Mouse (Mus musculus): ENCODE data around the gene 1110017D15Rik. TPM values are rescaled to one million over a fixed set of nuclear protein-coding genes. Genes with fewer than 3 reads are reported as not detected.

1110017D15Rik gene
- polyA plus RNA-seq (2015; fragmentation: Nextera tagmentation; extraction: Ambion mirVana): 8.3 and 8.5 TPM in 2 replicates

- H3K27me3 ChIP-seq: 0 out of 2 replicates have a peak, but pooled peaks cover 3% of the 10 kb centered on the region
- peaks cover 16% of the 10 kb centered on the region for H3K4me1 ChIP-seq (replicated peaks)
- H3K4me2 ChIP-seq (replicated peaks): no peak within 1 kb of the TSS
- H3K27ac ChIP-seq: no peak within 1 kb of the TSS
- H3K36me3 ChIP-seq: peaks cover 34% of the 10 kb centered on the region
- ATAC-seq: no peak
- 94% methylated on average over 2 of the region's 2 CpGs for WGBS
- no peak within 1 kb of the TSS for H3K9ac ChIP-seq (replicated peaks)
- H3K9me3 ChIP-seq: no peaks in the 10 kb centered on the region
- H3K4me3 ChIP-seq (replicated peaks): no peak within 1 kb of the TSS
Measured at GRCm38 (mm10) chr4:41517233-41517632, at the start of gene 1110017D15Rik. Gene 1110017D15Rik, minus strand, starts transcription at chr4:41517333.

DNA sequence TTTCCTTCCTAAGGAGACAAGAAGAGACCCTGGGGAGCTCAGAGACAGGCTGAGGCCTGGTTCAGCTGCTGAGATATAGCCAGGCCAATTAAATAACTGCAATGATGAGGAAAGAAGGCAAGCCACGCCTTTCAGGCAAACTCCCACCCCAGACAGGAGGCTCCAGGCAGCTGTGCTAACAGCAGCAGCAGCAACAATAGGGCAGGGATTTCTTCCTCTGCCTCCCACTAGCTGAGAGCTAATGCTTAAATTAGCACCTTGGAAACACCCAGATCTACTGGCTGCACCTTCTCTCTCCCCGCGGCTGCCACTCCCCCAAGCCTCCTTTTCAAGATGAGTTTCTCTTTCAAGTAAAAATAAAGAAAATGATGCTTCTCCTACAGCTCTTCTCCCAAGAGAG, 49.0 kb upstream of the 1110017D15Rik start:
- Histone ChIP-seq H3K9ac (replicated peaks) (peak overlapping the region; percentile 42; the same call in 1 of the 2 replicates), H3K4me3 (replicated peaks) (0 out of 2 replicates have a peak overlapping the region, but pooled peaks have one; percentile 4), H3K4me2 (replicated peaks) (peak overlapping the region; percentile 22), H3K27ac (0 out of 2 replicates have a peak overlapping the region, but pooled peaks have one; percentile 1), H3K4me1 (replicated peaks) (peaks cover 43% of the 10 kb centered on the region), H3K27me3 (peaks cover 4% of the 10 kb centered on the region; the same call in 1 of the 2 replicates), H3K9me3 (no peaks in the 10 kb centered on the region), H3K36me3 (peaks cover 11% of the 10 kb centered on the region; the same call in 1 of the 2 replicates)
- 7% methylated on average over 3 of the region's 3 CpGs for WGBS
- no peak for ATAC-seq

- H3K4me2 ChIP-seq (replicated peaks): no peak overlapping the region
- no peaks in the 10 kb centered on the region for H3K9me3 ChIP-seq
- peaks cover 40% of the 10 kb centered on the region for H3K4me1 ChIP-seq (replicated peaks)
- no peak overlapping the region for H3K4me3 ChIP-seq (replicated peaks)
- no peak overlapping the region for H3K9ac ChIP-seq (replicated peaks)
- no peaks in the 10 kb centered on the region for H3K27me3 ChIP-seq
- no peak for ATAC-seq
- 93% methylated on average over 5 of the region's 5 CpGs for WGBS
- H3K27ac ChIP-seq: no peak overlapping the region
- H3K36me3 ChIP-seq: peaks cover 11% of the 10 kb centered on the region; the same call in 1 of the 2 replicates
Measured at GRCm38 (mm10) chr4:41563297-41563696, 46.2 kb upstream of the 1110017D15Rik start.

DNA sequence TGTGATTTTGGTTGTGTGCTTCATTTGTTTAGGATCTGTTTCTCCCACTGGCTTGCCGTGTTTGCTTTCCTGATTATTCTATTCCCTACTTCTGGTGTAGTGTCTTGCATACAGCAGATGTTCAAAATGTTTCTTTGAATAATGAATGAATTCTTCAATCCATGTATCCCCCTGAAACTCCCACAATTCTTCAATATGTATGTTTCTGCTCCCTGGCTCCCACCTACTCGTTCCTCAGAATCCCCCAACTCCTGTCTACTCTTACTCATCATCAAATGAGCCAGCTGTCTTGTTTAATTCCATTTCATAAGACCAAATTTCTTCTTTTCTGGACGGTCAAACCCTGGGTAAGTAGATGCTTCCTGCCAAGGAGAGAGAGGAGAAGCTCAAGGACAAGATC, 40.0 kb upstream of the 1110017D15Rik start:
- H3K36me3 ChIP-seq: no peaks in the 10 kb centered on the region
- peak overlapping the region; percentile 62; the same call in 1 of the 2 replicates for H3K27ac ChIP-seq
- H3K9me3 ChIP-seq: no peaks in the 10 kb centered on the region
- peaks cover 56% of the 10 kb centered on the region for H3K4me1 ChIP-seq (replicated peaks)
- H3K4me3 ChIP-seq (replicated peaks): no peak overlapping the region
- H3K27me3 ChIP-seq: no peaks in the 10 kb centered on the region
- H3K9ac ChIP-seq (replicated peaks): no peak overlapping the region
- WGBS: 63% methylated on average over 3 of the region's 3 CpGs
- no peak for ATAC-seq
- peak overlapping the region; percentile 17 for H3K4me2 ChIP-seq (replicated peaks)

GRCm38 (mm10) chr4:41556311-41556953, 39.3 kb upstream of the 1110017D15Rik start:
- peak overlapping the region; percentile 17 for H3K4me2 ChIP-seq (replicated peaks)
- no peaks in the 10 kb centered on the region for H3K9me3 ChIP-seq
- H3K36me3 ChIP-seq: no peaks in the 10 kb centered on the region
- peak; percentile 83 for ATAC-seq
- peaks cover 56% of the 10 kb centered on the region for H3K4me1 ChIP-seq (replicated peaks)
- WGBS: 54% methylated on average over 5 of the region's 5 CpGs
- peak overlapping the region; percentile 62 for H3K27ac ChIP-seq
- H3K27me3 ChIP-seq: no peaks in the 10 kb centered on the region
- H3K4me3 ChIP-seq (replicated peaks): no peak overlapping the region
- 0 out of 2 replicates have a peak overlapping the region, but pooled peaks have one; percentile 20 for H3K9ac ChIP-seq (replicated peaks)

GRCm38 (mm10) chr4:41554994-41555663, 38.0 kb upstream of the 1110017D15Rik start:
- Histone ChIP-seq H3K4me2 (replicated peaks) (no peak overlapping the region), H3K27me3 (no peaks in the 10 kb centered on the region), H3K4me3 (replicated peaks) (no peak overlapping the region), H3K9ac (replicated peaks) (no peak overlapping the region), H3K9me3 (no peaks in the 10 kb centered on the region), H3K27ac (0 out of 2 replicates have a peak overlapping the region, but pooled peaks have one; percentile 35), H3K36me3 (no peaks in the 10 kb centered on the region), H3K4me1 (replicated peaks) (peaks cover 56% of the 10 kb centered on the region)
- WGBS: 86% methylated on average over 14 of the region's 14 CpGs
- ATAC-seq: no peak

DNA sequence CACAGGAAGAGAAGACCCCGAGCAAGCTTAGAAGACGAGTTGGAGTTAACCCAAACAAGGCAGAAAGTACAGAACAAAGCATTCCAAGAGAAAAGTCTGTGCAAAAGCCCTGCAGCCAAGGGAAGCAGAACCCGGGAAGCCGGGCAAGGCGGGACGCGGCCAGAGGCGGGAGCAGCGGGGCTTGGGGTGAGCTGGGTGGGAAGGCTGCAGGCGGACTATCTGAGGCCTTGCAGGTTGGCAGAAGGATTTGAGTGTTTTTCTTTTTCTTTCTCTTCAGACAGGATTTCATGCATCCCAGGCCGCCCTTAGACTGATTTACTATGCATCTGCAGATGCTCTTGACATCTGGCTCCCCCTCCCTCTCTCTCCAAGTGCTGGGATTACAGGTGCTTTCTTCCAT, 36.0 kb upstream of the 1110017D15Rik start:
- Histone ChIP-seq H3K4me2 (replicated peaks) (no peak overlapping the region), H3K27ac (no peak overlapping the region), H3K9me3 (no peaks in the 10 kb centered on the region), H3K27me3 (no peaks in the 10 kb centered on the region), H3K36me3 (no peaks in the 10 kb centered on the region), H3K9ac (replicated peaks) (no peak overlapping the region), H3K4me1 (replicated peaks) (peaks cover 51% of the 10 kb centered on the region), H3K4me3 (replicated peaks) (no peak overlapping the region)
- no peak for ATAC-seq
- WGBS: 71% methylated on average over 11 of the region's 11 CpGs

DNA sequence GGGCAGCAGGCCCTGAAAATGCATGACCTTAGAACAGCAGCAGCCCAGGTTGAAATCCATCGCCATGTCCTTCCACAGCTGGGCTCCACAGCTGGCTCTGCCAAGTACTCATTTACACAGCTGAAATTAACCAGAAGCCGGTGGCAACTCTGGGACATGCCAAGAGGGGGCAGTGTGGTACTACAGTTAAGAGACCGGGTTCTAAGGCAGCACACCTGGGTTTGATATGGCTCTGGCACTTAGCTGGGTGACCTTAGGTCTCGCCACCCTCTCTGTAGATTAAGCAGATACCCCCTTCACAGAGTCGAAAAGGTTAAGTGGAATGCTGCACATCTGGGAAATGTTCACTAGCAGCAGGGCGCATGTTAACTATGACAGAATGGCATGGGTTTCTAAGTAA, 35.4 kb upstream of the 1110017D15Rik start:
- no peak overlapping the region for H3K4me3 ChIP-seq (replicated peaks)
- peaks cover 46% of the 10 kb centered on the region for H3K4me1 ChIP-seq (replicated peaks)
- peak; percentile 34; the same call in 1 of the 2 replicates for ATAC-seq
- H3K36me3 ChIP-seq: no peaks in the 10 kb centered on the region
- H3K4me2 ChIP-seq (replicated peaks): no peak overlapping the region
- H3K9me3 ChIP-seq: no peaks in the 10 kb centered on the region
- H3K9ac ChIP-seq (replicated peaks): no peak overlapping the region
- WGBS: 45% methylated on average over 6 of the region's 6 CpGs
- no peak overlapping the region for H3K27ac ChIP-seq
- H3K27me3 ChIP-seq: no peaks in the 10 kb centered on the region

DNA sequence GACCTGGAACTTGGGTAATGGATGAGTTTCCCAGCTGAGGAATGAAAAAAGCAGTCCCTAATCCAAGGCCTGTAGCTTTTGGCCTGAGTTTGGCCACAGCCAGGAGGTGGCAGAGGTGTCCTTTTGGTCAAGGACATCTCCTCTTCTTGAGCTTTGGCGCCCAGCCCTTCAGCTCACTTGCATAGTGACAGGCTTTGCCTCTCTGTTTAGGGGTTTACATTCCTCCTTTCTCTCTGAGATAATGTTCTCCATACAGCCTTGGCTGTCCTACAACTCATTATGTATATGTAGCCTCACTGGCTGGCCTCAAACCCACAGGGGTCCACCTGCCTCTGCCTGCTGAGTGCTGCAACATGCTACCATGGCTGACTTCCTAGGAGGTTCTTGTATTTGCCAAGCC, 30.0 kb upstream of the 1110017D15Rik start:
- no peaks in the 10 kb centered on the region for H3K27me3 ChIP-seq
- no peaks in the 10 kb centered on the region for H3K9me3 ChIP-seq
- H3K27ac ChIP-seq: no peak overlapping the region
- H3K4me1 ChIP-seq (replicated peaks): peaks cover 34% of the 10 kb centered on the region
- 89% methylated on average over 1 of the region's 1 CpGs for WGBS
- no peak overlapping the region for H3K9ac ChIP-seq (replicated peaks)
- H3K36me3 ChIP-seq: no peaks in the 10 kb centered on the region
- no peak overlapping the region for H3K4me3 ChIP-seq (replicated peaks)
- no peak overlapping the region for H3K4me2 ChIP-seq (replicated peaks)
- no peak for ATAC-seq

GRCm38 (mm10) chr4:41545985-41546384, 28.9 kb upstream of the 1110017D15Rik start:
- H3K4me2 ChIP-seq (replicated peaks): no peak overlapping the region
- no peak overlapping the region for H3K4me3 ChIP-seq (replicated peaks)
- H3K9ac ChIP-seq (replicated peaks): no peak overlapping the region
- H3K27ac ChIP-seq: no peak overlapping the region; the same call in 1 of the 2 replicates
- no peaks in the 10 kb centered on the region for H3K9me3 ChIP-seq
- H3K4me1 ChIP-seq (replicated peaks): peaks cover 36% of the 10 kb centered on the region
- 25% methylated on average over 8 of the region's 8 CpGs for WGBS
- no peaks in the 10 kb centered on the region for H3K36me3 ChIP-seq
- no peaks in the 10 kb centered on the region for H3K27me3 ChIP-seq
- ATAC-seq: no peak

GRCm38 (mm10) chr4:41542136-41542535, 25.0 kb upstream of the 1110017D15Rik start:
- no peaks in the 10 kb centered on the region for H3K27me3 ChIP-seq
- peak overlapping the region; percentile 79 for H3K27ac ChIP-seq
- ATAC-seq: peak; percentile 64; the same call in 1 of the 2 replicates
- H3K4me1 ChIP-seq (replicated peaks): peaks cover 33% of the 10 kb centered on the region
- WGBS: 68% methylated on average over 8 of the region's 8 CpGs
- no peak overlapping the region for H3K4me2 ChIP-seq (replicated peaks)
- no peak overlapping the region; the same call in 1 of the 2 replicates for H3K9ac ChIP-seq (replicated peaks)
- H3K9me3 ChIP-seq: no peaks in the 10 kb centered on the region
- H3K36me3 ChIP-seq: peaks cover 7% of the 10 kb centered on the region
- H3K4me3 ChIP-seq (replicated peaks): no peak overlapping the region

DNA sequence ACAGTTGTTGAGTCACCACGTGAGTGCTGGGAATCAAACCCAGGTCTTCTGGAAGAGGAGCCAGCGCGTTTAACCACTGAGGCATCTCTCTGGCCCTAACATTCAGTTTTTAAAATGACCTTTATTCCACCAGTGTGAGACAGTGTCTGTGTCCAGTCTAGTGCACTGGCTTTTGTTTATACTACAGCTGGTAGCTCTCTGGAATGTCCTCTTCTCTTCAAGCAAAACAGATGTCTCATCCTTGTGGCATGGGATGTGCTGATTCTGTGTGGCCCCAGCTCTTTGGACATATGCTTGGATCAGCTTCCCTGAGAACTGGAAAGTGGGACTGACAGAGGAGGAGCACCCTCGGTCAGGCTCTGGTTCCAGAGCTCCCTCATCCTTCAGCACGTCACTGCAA, 17.7 kb upstream of the 1110017D15Rik start:
- no peak for ATAC-seq
- Histone ChIP-seq H3K27ac (no peak overlapping the region), H3K4me3 (replicated peaks) (no peak overlapping the region), H3K4me2 (replicated peaks) (no peak overlapping the region), H3K9me3 (no peaks in the 10 kb centered on the region), H3K36me3 (peaks cover 7% of the 10 kb centered on the region), H3K27me3 (no peaks in the 10 kb centered on the region), H3K9ac (replicated peaks) (no peak overlapping the region), H3K4me1 (replicated peaks) (peaks cover 25% of the 10 kb centered on the region)
- WGBS: 78% methylated on average over 5 of the region's 5 CpGs

Measured in midbrain, embryonic 13.5 days (tissue).